Mouse (Mus musculus): ENCODE results near the gene Maml3. TPM values are rescaled to one million over a fixed set of nuclear protein-coding genes. Genes with fewer than 3 reads are reported as not detected.
A peak's percentile ranks its signal among the peaks of the same experiment; 100 is the strongest.

The Maml3 gene
- polyA plus RNA-seq, 1 experiment from 2014 or later = 9.2 TPM

- no peak overlapping the region for H3K27ac ChIP-seq
- WGBS = 70% methylated on average over 9 of the region's 9 CpGs
- H3K36me3 ChIP-seq = no peaks in the 10 kb centered on the region
These were observed 93.7 kb downstream of the Maml3 start for GRCm38 (mm10) chr3:52011032-52011710.

GRCm38 (mm10) chr3:52009321-52009720 is 95.6 kb downstream of the Maml3 start:
- Histone ChIP-seq H3K27me3 (replicated peaks) (no peaks in the 10 kb centered on the region), H3K36me3 (no peaks in the 10 kb centered on the region), H3K9ac (no peak overlapping the region), H3K4me3 (no peak overlapping the region), H3K9me3 (no peaks in the 10 kb centered on the region), H3K4me1 (peaks cover 31% of the 10 kb centered on the region), H3K27ac (no peak overlapping the region), H3K4me2 (replicated peaks) (no peak overlapping the region)
- ATAC-seq (ENCODE audit: low FRiP score, low read depth) = peak; percentile 45
- 22% methylated on average over 6 of the region's 6 CpGs for WGBS

More at GRCm38 (mm10) chr3:52011032-52011710, 93.7 kb downstream of the Maml3 start:
- H3K9ac ChIP-seq = no peak overlapping the region
- peaks cover 26% of the 10 kb centered on the region for H3K4me1 ChIP-seq
- H3K9me3 ChIP-seq = no peaks in the 10 kb centered on the region
- no peak for ATAC-seq (ENCODE audit: low FRiP score, low read depth)
- H3K4me3 ChIP-seq = no peak overlapping the region
- no peak overlapping the region for H3K4me2 ChIP-seq (replicated peaks)
- no peaks in the 10 kb centered on the region for H3K27me3 ChIP-seq (replicated peaks)

- peak overlapping the region; percentile 53 for H3K9ac ChIP-seq
- H3K4me2 ChIP-seq (replicated peaks) = peak overlapping the region; percentile 62
- peak overlapping the region; percentile 28 for H3K4me3 ChIP-seq
- WGBS = under 1% methylated on average over 21 of the region's 21 CpGs
- H3K9me3 ChIP-seq = no peaks in the 10 kb centered on the region
- no peaks in the 10 kb centered on the region for H3K36me3 ChIP-seq
- no peaks in the 10 kb centered on the region for H3K27me3 ChIP-seq (replicated peaks)
- peaks cover 31% of the 10 kb centered on the region for H3K4me1 ChIP-seq
- peak; percentile 88 for ATAC-seq (ENCODE audit: low FRiP score, low read depth)
- peak overlapping the region; percentile 86 for H3K27ac ChIP-seq
These were observed 97.1 kb downstream of the Maml3 start for GRCm38 (mm10) chr3:52007602-52008252.

DNA sequence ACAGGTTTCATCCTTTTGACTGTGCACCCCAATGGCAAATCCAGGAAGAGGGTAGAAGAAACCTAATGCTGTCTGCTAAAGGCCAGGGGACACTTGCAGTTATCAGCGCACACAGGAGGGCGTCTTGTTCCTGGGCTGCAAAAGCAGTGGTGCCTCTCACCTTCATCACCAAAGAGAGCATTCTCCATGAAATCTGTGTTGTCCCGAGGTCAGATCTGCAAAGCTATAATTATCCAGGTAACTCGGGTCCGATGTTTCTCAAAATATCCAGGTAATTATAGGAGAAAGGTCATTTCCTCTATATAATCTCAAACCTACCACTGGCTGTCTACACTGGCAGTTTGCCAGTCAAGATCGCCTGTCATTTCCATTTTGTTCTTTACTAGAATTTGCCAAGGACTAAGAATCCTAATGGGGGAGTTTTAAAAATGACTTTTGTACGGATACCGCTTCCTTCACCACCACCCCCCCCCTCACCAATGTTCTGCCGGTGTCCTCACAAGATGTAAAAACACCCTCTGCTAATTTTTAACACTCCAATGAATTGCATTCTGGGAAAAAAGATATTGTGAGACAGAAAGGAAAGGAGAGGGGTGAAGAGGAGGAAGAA is 98.0 kb downstream of the Maml3 start:
- H3K36me3 ChIP-seq = no peaks in the 10 kb centered on the region
- peak overlapping the region; percentile 86 for H3K27ac ChIP-seq
- no peaks in the 10 kb centered on the region for H3K27me3 ChIP-seq (replicated peaks)
- H3K9me3 ChIP-seq = no peaks in the 10 kb centered on the region
- H3K4me1 ChIP-seq = peaks cover 34% of the 10 kb centered on the region
- ATAC-seq (ENCODE audit: low FRiP score, low read depth) = no peak
- 60% methylated on average over 9 of the region's 9 CpGs for WGBS
- no peak overlapping the region; the same call in 1 of the 2 replicates for H3K4me3 ChIP-seq
- H3K9ac ChIP-seq = peak overlapping the region; percentile 53
- peak overlapping the region; percentile 62 for H3K4me2 ChIP-seq (replicated peaks)

DNA sequence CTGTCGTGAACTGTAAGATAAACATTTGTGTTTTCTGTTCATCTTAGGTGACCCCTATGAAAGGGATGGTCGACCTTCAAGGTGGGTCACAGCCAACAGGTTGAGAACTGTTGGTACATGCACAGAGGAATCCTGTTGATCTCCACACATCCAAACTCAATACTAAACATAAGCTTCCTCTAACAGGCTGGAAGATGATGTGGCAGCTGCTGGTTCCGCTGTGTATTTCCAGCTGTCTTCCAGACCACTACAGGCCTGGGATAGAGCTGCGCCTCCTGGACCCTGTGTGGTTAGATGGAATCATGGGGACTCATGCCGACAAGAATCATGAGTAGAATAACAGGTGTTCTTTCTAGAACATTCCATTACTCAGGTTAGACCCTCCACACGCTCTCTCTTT is 101.2 kb downstream of the Maml3 start:
- Histone ChIP-seq H3K4me3 (no peak overlapping the region), H3K27me3 (replicated peaks) (no peaks in the 10 kb centered on the region), H3K27ac (no peak overlapping the region), H3K9ac (no peak overlapping the region), H3K4me2 (replicated peaks) (no peak overlapping the region), H3K4me1 (peaks cover 30% of the 10 kb centered on the region), H3K36me3 (no peaks in the 10 kb centered on the region), H3K9me3 (no peaks in the 10 kb centered on the region)
- 83% methylated on average over 6 of the region's 6 CpGs for WGBS
- no peak for ATAC-seq (ENCODE audit: low FRiP score, low read depth)

DNA sequence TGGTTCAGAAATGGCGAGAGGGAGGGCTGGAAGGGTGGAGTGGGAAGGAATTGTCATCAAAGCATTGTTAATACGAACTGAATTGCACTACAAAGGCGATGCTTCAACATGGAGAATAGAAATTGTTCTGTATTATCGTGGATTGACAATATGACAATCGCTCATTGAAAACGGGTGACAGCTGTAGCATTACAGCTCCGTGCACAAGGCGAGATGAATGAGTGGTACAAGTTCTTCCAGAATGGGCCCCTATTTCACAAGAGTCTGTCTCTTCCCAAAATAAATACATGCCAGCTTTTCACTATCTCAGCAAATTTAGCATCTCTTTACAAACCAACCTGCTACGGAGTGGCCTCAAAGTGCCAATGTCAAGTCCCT is 103.4 kb downstream of the Maml3 start:
- Histone ChIP-seq H3K9ac (no peak overlapping the region), H3K27ac (no peak overlapping the region), H3K36me3 (no peaks in the 10 kb centered on the region), H3K27me3 (replicated peaks) (no peaks in the 10 kb centered on the region), H3K4me3 (no peak overlapping the region), H3K4me2 (replicated peaks) (no peak overlapping the region), H3K9me3 (no peaks in the 10 kb centered on the region), H3K4me1 (peaks cover 27% of the 10 kb centered on the region)
- 71% methylated on average over 9 of the region's 9 CpGs for WGBS
- ATAC-seq (ENCODE audit: low FRiP score, low read depth) = no peak

- no peaks in the 10 kb centered on the region for H3K36me3 ChIP-seq
These were observed 103.9 kb downstream of the Maml3 start for GRCm38 (mm10) chr3:52000871-52001517.

GRCm38 (mm10) chr3:51999671-52000437 is 105.0 kb downstream of the Maml3 start:
- 92% methylated on average over 21 of the region's 21 CpGs for WGBS
- Histone ChIP-seq H3K4me2 (replicated peaks) (no peak overlapping the region), H3K27ac (no peak overlapping the region), H3K4me3 (no peak overlapping the region), H3K36me3 (no peaks in the 10 kb centered on the region), H3K9ac (no peak overlapping the region), H3K27me3 (replicated peaks) (no peaks in the 10 kb centered on the region), H3K4me1 (peaks cover 28% of the 10 kb centered on the region), H3K9me3 (no peaks in the 10 kb centered on the region)
- ATAC-seq (ENCODE audit: low FRiP score, low read depth) = no peak

More at GRCm38 (mm10) chr3:52000871-52001517, 103.9 kb downstream of the Maml3 start:
- no peak for ATAC-seq (ENCODE audit: low FRiP score, low read depth)
- no peak overlapping the region for H3K9ac ChIP-seq
- H3K4me2 ChIP-seq (replicated peaks) = no peak overlapping the region
- no peak overlapping the region for H3K4me3 ChIP-seq
- no peaks in the 10 kb centered on the region for H3K9me3 ChIP-seq
- no peak overlapping the region for H3K27ac ChIP-seq
- WGBS = 93% methylated on average over 10 of the region's 10 CpGs
- H3K27me3 ChIP-seq (replicated peaks) = no peaks in the 10 kb centered on the region
- H3K4me1 ChIP-seq = peaks cover 23% of the 10 kb centered on the region

DNA sequence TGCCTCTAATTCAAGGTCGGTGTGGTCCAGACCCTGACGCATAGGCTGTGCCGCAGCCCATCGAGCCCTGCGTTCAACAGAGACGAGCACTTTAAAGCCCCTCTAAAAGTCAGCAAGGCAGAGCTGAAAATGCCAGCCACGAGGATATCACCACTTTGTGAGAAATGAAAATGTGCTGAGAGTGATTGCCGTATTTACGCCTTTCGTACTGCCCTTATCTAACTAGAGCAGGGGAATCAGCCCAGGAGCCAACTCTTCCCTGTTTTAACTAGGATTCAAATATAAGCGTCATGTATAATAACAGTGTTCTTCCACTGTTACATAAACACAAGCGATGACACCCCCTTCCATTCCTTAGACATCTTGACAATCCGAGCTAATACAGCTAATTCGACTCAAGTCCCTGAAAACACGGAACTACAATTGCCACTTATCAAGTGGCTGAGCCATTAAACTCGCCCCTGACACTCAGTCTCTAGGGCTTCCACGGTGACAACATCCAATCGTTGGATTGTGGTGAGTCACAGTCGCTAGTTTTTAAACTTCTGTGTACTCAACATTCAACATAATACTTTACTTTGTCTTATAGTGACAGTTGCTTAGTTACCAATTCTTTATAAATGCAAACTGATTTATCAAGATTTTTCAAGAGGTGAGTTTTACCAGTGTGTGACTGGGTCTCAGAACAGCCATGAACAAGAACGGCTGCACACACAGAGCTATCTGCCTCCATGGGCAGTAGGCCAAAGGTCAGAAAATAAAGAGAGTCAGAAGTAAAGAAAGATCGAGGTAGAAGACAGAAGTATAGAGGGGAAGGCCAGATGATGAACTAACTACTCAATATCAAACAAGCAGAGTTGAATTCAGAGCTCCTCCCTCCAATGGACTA is 106.1 kb downstream of the Maml3 start:
- H3K4me2 ChIP-seq (replicated peaks) = no peak overlapping the region
- H3K27me3 ChIP-seq (replicated peaks) = no peaks in the 10 kb centered on the region
- WGBS = 75% methylated on average over 21 of the region's 21 CpGs
- peak overlapping the region; percentile 40; the same call in 1 of the 2 replicates for H3K9ac ChIP-seq
- H3K27ac ChIP-seq = no peak overlapping the region
- ATAC-seq (ENCODE audit: low FRiP score, low read depth) = no peak
- no peaks in the 10 kb centered on the region for H3K36me3 ChIP-seq
- peaks cover 28% of the 10 kb centered on the region for H3K4me1 ChIP-seq
- H3K9me3 ChIP-seq = no peaks in the 10 kb centered on the region
- H3K4me3 ChIP-seq = no peak overlapping the region

GRCm38 (mm10) chr3:51997616-51998015 is 107.3 kb downstream of the Maml3 start:
- Histone ChIP-seq H3K9me3 (no peaks in the 10 kb centered on the region), H3K4me1 (peaks cover 28% of the 10 kb centered on the region), H3K9ac (0 out of 2 replicates have a peak overlapping the region, but pooled peaks have one; percentile 40), H3K27me3 (replicated peaks) (no peaks in the 10 kb centered on the region), H3K4me2 (replicated peaks) (no peak overlapping the region), H3K4me3 (no peak overlapping the region), H3K27ac (no peak overlapping the region), H3K36me3 (no peaks in the 10 kb centered on the region)
- WGBS = 85% methylated on average over 11 of the region's 11 CpGs
- no peak for ATAC-seq (ENCODE audit: low FRiP score, low read depth)

GRCm38 (mm10) chr3:51986507-51986906 is 118.4 kb downstream of the Maml3 start:
- ATAC-seq (ENCODE audit: low FRiP score, low read depth) = no peak
- Histone ChIP-seq H3K4me3 (no peak overlapping the region), H3K9ac (0 out of 2 replicates have a peak overlapping the region, but pooled peaks have one; percentile 23), H3K4me2 (replicated peaks) (no peak overlapping the region), H3K27me3 (replicated peaks) (no peaks in the 10 kb centered on the region), H3K27ac (no peak overlapping the region), H3K9me3 (no peaks in the 10 kb centered on the region), H3K4me1 (peaks cover 16% of the 10 kb centered on the region; the same call in 1 of the 2 replicates), H3K36me3 (no peaks in the 10 kb centered on the region)
- 61% methylated on average over 6 of the region's 6 CpGs for WGBS

Measured in neural tube, embryonic 12.5 days (tissue).